Mouse (Mus musculus): ENCODE measurements around the gene Mcts2. TPM values are rescaled to one million over a fixed set of nuclear protein-coding genes. Genes with fewer than 3 reads are reported as not detected.
"Not testable (repeated sequence)": the region's sequence is repeated elsewhere in the genome, so short reads cannot be mapped to it uniquely, and the experiment has no call there.

Mcts2 gene
- 40.0 and 42.2 TPM in 2 replicates for polyA plus RNA-seq (2015; fragmentation: Nextera tagmentation; extraction: Ambion mirVana)

DNA sequence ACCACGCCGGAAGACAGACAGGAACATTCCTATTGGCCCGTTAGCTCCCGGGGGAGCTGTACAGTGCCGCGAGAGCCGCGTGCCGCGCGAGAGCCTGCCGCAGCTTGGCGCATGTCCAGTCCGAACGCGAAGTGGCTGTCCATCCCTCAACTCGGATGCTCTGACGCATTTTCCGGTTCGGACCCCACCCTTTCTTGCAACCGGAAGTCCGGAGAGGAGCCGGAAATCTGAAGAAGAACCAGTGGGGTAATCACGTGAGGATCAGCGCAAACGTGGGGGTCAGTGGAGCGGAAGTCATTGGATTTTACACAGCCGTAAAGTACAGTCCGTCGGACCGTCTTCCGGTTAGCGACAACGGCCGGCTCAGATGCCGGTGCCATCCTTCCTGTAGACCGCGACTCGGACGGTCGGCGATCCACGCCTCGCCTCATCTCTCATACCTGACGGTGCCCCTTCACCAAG lies at the start of gene Mcts2:
TSS of gene Mcts2 (plus strand) at position 230 of the 462 bp plus-strand sequence.
- WGBS = 56% methylated on average over 45 of the region's 45 CpGs
- peaks cover 96% of the 10 kb centered on the region for H3K36me3 ChIP-seq (ENCODE audit: poor library complexity, severe bottlenecking)
- H3K27me3 ChIP-seq = no peaks in the 10 kb centered on the region
- peak within 1 kb of the TSS; percentile 45 for H3K4me3 ChIP-seq
- peak; percentile 97 for ATAC-seq
- H3K9ac ChIP-seq = peak within 1 kb of the TSS; percentile 64
- H3K4me2 ChIP-seq = peak within 1 kb of the TSS; percentile 69
- H3K9me3 ChIP-seq (replicated peaks) = no peaks in the 10 kb centered on the region; the same call in 1 of the 2 replicates
- peak within 1 kb of the TSS; percentile 59 for H3K27ac ChIP-seq
- peaks cover 7% of the 10 kb centered on the region for H3K4me1 ChIP-seq

DNA sequence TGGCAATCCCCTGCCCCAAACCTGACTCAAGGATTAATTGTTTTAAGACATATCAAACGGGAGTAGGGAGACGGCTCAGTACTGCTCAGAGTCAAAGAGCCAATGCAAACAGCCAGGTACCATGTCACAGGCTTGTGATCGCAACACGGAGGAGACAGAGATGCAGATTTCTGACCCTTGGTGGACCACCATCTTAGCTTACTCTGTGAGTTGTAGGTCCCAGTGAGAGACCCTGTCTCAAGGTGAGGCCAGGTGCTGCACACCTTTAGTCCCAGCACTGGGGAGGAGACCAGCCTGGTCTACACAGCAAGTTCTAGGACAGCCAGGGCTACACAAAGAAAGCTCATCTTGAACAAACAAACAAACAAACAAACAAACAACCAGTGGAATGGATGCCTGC lies 49.5 kb upstream of the Mcts2 start:
- H3K27ac ChIP-seq = no peak overlapping the region
- H3K9ac ChIP-seq = no peak overlapping the region
- no peaks in the 10 kb centered on the region for H3K36me3 ChIP-seq (ENCODE audit: poor library complexity, severe bottlenecking)
- H3K4me3 ChIP-seq = no peak overlapping the region
- 0 out of 2 replicates have a peak, but pooled peaks cover 4% of the 10 kb centered on the region for H3K27me3 ChIP-seq
- H3K9me3 ChIP-seq (replicated peaks) = no peaks in the 10 kb centered on the region
- no peak overlapping the region for H3K4me2 ChIP-seq
- no peak for ATAC-seq
- H3K4me1 ChIP-seq = peaks cover 14% of the 10 kb centered on the region
- WGBS = 91% methylated on average over 4 of the region's 4 CpGs

DNA sequence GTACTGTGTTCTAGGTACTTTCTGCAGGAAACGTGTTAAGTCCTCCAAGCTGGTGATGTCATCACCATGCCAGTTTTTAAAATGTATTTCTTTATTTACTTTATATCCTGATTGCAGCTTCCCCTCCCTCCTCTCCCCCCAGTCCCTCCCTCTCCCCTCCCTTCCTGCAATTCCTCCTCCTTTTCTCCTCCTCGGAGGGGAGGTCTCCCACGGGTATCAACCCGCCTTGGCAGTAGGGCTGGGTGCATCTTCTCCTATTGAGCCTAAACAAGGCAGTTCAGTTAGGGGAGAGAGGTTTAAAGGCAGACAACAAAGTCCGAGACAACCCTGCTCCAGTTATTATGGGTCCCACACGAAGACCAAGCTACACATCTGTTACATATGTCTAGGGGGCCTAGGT lies 48.0 kb upstream of the Mcts2 start:
- no peaks in the 10 kb centered on the region for H3K27me3 ChIP-seq
- no peak overlapping the region for H3K27ac ChIP-seq
- no peak for ATAC-seq
- H3K4me3 ChIP-seq = no peak overlapping the region
- no peak overlapping the region for H3K4me2 ChIP-seq
- no peak overlapping the region for H3K9ac ChIP-seq
- no peaks in the 10 kb centered on the region for H3K9me3 ChIP-seq (replicated peaks)
- peaks cover 10% of the 10 kb centered on the region for H3K4me1 ChIP-seq
- no peaks in the 10 kb centered on the region for H3K36me3 ChIP-seq (ENCODE audit: poor library complexity, severe bottlenecking)
- WGBS = 69% methylated on average over 6 of the region's 6 CpGs

DNA sequence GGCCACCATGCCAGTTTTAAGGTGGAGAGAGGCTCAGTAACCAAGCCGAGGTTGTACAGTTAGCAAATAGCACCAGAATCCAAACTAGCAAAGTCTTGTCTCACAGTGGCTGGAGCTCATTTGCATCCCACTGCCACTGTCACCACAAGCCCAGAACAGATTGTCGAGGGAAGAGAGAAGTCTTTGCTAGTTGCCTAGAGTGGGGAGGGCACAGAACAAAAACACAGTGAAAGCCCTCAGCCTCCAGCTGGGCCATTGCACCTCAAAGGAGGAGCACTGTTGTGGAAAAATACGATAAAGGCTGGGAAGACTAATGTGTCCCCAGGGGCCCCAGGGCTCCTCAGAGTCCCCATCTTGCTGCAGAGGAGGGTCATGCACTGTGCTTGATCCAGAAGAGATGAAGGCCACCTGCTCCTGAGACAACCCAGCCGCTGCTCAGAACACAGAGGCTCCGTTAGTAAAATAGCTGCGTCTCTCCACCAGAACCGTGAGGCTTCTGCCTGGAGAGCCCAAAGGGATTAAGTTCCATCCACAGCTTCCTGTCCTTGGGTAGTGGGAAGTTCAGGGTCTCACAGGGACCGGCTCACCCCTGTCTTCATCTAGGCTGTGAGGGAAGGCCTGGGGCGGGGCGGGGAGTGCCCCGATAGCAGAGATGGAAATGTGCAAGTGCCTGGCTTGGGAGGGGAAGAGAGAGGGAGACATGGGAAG lies 47.3 kb upstream of the Mcts2 start:
- Histone ChIP-seq H3K4me2 (0 out of 2 replicates have a peak overlapping the region, but pooled peaks have one; percentile 1), H3K4me3 (no peak overlapping the region), H3K27ac (no peak overlapping the region), H3K27me3 (no peaks in the 10 kb centered on the region), H3K9me3 (replicated peaks) (no peaks in the 10 kb centered on the region), H3K9ac (no peak overlapping the region), H3K36me3 (ENCODE audit: poor library complexity, severe bottlenecking) (no peaks in the 10 kb centered on the region), H3K4me1 (peaks cover 10% of the 10 kb centered on the region)
- ATAC-seq = no peak
- 19% methylated on average over 11 of the region's 11 CpGs for WGBS

DNA sequence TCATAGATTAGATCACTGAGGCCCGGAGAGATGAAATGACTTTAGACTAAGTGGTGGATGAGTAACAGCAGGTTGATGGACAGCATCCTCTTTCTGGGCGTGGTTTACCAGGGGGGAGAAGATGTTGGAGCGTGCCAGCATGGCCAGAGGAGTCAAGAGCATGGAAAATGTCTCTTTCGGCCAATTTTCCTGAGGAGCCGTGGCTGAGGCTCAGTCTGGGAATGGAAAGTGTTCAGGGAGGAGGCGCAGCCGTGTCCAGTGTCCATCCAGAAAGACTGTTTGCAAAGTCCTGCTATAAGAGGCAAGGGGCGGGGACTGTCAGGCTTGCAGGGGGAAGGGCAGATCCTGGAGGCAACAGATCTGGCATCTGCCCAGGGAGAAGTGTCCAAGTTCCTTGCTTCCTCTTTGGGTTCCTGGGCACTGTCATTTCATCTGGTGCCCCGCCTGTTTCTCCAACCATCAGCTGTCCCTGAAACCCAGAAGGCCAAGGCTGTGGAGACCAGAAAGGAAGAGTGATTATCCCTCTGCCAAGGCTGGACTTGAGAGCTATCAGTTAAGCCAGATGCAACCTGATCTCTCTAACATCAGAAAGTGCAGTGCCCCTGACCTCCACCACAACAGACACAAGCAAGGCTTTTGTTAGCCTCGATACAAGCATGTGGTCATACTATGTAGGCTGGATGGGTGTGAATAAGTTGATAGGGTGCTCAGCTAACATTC lies 33.8 kb upstream of the Mcts2 start:
- no peaks in the 10 kb centered on the region for H3K36me3 ChIP-seq (ENCODE audit: poor library complexity, severe bottlenecking)

DNA sequence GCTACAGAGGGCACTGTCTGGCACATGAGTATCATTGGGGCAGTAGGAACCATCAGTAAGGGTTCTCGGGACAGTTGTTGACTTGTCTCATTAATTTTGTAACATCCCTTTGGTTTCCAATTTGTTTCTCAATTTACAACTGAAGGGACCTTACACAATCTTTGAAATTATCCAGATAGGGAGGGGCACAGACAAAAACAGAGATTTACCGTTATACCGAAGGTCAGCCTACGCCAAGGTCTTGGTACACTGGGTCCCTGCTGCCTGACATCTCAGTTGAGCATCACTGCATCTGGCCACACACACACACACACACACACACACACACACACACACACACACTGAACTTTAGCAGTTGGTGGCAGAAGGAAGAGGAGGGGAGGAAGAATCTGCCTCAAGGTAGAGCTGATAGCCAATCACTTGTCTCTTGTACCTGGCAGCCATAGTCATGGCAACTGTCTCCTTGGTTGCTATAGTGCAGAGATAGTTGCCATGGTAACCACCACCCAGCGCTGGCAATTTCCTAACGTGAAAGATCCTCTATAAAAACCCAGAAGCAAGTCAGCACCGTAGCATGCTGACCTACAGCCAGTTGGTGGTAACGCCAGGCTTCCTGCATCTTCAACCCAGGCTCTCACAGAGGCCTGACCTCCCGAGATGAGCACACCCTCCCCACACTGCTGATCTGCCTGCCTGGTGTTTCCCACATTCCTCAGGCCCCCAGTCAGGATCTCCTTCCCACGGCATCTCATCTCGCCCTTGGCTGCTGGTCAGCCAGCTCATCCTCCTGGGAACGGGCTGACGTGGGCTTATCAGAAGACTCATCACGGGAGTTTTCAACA lies 32.7 kb upstream of the Mcts2 start:
- Histone ChIP-seq H3K4me1 (peaks cover 16% of the 10 kb centered on the region; the same call in 1 of the 2 replicates), H3K4me2 (peak overlapping the region; percentile 42), H3K9ac (0 out of 2 replicates have a peak overlapping the region, but pooled peaks have one; percentile 18), H3K27me3 (no peaks in the 10 kb centered on the region), H3K9me3 (replicated peaks) (no peaks in the 10 kb centered on the region), H3K36me3 (ENCODE audit: poor library complexity, severe bottlenecking) (no peaks in the 10 kb centered on the region), H3K27ac (peak overlapping the region; percentile 81), H3K4me3 (no peak overlapping the region)
- peak; percentile 96 for ATAC-seq
- WGBS = 54% methylated on average over 14 of the region's 14 CpGs

More for the DNA sequence above, 33.8 kb upstream of the Mcts2 start:
- no peak for ATAC-seq
- Histone ChIP-seq H3K27me3 (no peaks in the 10 kb centered on the region), H3K4me1 (peaks cover 16% of the 10 kb centered on the region; the same call in 1 of the 2 replicates), H3K27ac (0 out of 2 replicates have a peak overlapping the region, but pooled peaks have one; percentile 35), H3K9ac (no peak overlapping the region), H3K4me2 (no peak overlapping the region), H3K4me3 (no peak overlapping the region), H3K9me3 (replicated peaks) (no peaks in the 10 kb centered on the region)
- WGBS = 77% methylated on average over 10 of the region's 10 CpGs

DNA sequence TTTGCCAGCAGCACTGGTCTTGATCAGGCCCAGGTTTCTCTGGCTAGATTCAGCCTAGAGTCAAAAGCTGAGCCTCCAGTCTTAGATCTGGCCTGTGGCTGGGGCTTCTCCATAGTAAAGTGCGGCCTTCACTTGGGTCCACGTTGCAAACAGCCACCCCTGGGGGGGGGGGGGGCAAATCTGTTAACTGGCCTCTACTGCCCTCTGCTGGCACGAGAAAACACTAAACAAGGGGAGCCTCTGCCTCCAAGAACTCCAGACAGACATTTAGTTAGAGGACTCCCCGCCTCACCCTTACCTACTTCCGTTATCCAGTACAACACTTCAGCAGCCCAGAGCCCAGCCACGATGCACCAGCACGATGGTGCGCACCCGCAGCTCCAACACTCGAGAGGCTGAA lies 29.4 kb upstream of the Mcts2 start:
- no peaks in the 10 kb centered on the region for H3K27me3 ChIP-seq
- 53% methylated on average over 10 of the region's 10 CpGs for WGBS
- ATAC-seq = no peak

DNA sequence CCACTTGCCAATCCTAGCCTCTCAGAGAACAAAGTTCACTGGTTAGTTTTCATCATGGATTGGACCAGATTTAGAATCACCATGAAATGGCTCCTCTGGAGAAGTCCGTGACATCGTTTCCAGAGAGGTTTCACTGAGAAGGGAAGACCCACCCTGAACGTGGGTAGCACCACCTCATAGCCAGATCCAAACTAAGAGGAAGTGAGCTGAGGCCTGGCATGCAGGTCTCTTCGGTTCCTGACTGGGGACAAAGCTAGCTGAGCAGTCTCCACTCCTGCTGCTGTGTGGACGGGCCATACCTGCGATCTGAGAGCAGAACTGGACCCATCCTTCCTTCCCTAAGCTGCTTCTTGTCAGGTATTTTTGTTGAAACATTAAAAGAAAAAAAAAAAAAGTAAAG lies 25.7 kb upstream of the Mcts2 start:
- WGBS = 83% methylated on average over 6 of the region's 6 CpGs

More for the DNA sequence above, 29.4 kb upstream of the Mcts2 start:
- H3K4me3 ChIP-seq = no peak overlapping the region
- no peak overlapping the region for H3K27ac ChIP-seq
- H3K9ac ChIP-seq = no peak overlapping the region
- no peaks in the 10 kb centered on the region for H3K9me3 ChIP-seq (replicated peaks)
- H3K36me3 ChIP-seq (ENCODE audit: poor library complexity, severe bottlenecking) = no peaks in the 10 kb centered on the region
- H3K4me1 ChIP-seq = peaks cover 16% of the 10 kb centered on the region; the same call in 1 of the 2 replicates
- no peak overlapping the region for H3K4me2 ChIP-seq

DNA sequence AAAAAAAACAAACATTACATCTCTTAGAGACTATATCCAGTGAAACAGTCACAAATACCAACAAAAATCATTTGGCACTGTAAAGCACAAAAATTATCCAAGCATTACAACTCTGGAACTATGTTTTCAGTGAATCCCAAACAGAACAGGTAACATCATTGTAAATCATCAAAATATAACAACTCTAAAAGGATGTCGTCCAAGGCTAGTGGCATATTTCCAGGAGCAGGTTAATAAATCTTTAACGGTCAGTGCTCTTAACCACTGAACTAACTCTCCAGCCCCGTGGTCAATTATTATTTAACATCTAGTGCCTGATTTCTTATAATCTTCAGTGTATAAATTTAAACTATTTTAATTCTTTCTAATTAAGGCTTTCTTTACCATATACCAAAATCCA lies 20.6 kb upstream of the Mcts2 start:
- H3K36me3 ChIP-seq (ENCODE audit: poor library complexity, severe bottlenecking); H3K9ac ChIP-seq; H3K27me3 ChIP-seq; H3K27ac ChIP-seq; ATAC-seq; H3K4me2 ChIP-seq; H3K9me3 ChIP-seq (replicated peaks); H3K4me3 ChIP-seq: not testable (repeated sequence)
- WGBS = 79% methylated on average over 3 of the region's 3 CpGs
- peaks cover 13% of the 10 kb centered on the region for H3K4me1 ChIP-seq

More for the DNA sequence above, 25.7 kb upstream of the Mcts2 start:
- Histone ChIP-seq H3K4me2 (no peak overlapping the region), H3K9me3 (replicated peaks) (no peaks in the 10 kb centered on the region), H3K4me1 (no peaks in the 10 kb centered on the region), H3K27ac (no peak overlapping the region), H3K36me3 (ENCODE audit: poor library complexity, severe bottlenecking) (no peaks in the 10 kb centered on the region), H3K9ac (no peak overlapping the region), H3K27me3 (no peaks in the 10 kb centered on the region), H3K4me3 (no peak overlapping the region)
- ATAC-seq = no peak

DNA sequence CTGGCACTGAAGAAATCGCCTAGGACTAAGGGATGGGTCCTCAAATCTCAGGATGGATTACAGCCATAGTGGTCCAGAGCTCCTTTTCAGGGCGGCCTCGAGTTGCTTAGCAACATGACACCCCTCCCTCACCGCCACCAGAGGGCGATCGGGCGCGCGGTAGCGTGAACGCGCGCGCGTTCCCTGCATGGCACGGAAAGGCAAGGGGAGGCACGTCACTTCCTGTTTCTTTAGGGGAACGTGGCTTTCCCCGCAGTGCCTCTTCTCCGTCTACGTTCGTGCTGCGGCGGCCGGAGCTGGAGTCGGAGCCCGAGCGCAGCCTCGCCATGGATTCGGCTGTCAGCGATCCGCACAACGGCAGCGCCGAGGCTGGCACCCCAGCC lies 17.6 kb upstream of the Mcts2 start, which contains the start of gene H13:
TSS of gene H13 (plus strand) at position 206 of the 383 bp plus-strand sequence.
- no peaks in the 10 kb centered on the region for H3K27me3 ChIP-seq

DNA sequence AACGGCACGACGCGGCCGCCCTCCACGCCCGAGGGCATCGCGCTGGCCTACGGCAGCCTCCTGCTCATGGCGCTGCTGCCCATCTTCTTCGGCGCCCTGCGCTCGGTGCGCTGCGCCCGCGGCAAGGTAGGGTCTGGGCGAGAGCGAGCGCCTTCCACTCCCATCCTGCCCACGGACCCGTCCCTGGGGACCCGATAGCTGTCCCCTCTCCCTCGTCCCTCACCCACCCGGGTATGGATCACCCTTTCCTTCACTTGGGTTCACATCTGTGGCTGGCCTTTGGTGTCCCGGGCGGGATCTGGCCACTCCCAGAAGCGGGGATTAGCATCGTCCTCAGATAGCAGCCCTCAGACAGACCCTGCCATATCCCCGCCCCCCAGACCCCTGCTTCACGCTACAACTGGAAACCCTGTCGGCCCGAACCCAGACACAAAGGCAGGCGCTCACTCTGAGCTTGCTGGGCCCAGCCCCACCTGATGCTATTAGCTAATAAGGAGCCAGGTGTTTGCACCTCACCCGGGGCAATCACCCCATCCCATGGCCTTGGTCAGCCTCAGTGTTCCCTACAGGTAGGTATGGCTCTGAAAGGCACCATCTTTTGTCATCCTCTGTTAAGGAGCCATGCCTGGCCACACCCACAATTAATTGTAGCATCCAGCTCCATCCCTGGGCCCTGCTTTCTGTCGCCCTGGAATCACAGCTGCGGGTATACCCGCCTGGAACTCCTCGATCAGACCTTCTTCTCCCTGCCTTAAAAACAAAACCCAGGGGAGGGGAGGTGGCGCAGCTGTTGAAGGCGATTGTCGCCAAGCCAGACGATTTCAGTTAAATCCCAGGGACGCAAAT lies 17.0 kb upstream of the Mcts2 start:
- Histone ChIP-seq H3K4me1 (peaks cover 45% of the 10 kb centered on the region), H3K36me3 (ENCODE audit: poor library complexity, severe bottlenecking) (peaks cover 23% of the 10 kb centered on the region), H3K27ac (peak overlapping the region; percentile 96), H3K4me2 (peak overlapping the region; percentile 90), H3K4me3 (peak overlapping the region; percentile 99), H3K9ac (peak overlapping the region; percentile 98), H3K9me3 (replicated peaks) (no peaks in the 10 kb centered on the region), H3K27me3 (no peaks in the 10 kb centered on the region)
- ATAC-seq = peak; percentile 79
- under 1% methylated on average over 46 of the region's 46 CpGs for WGBS

More for the DNA sequence above, 17.6 kb upstream of the Mcts2 start, which contains the start of gene H13:
- Histone ChIP-seq H3K36me3 (ENCODE audit: poor library complexity, severe bottlenecking) (peaks cover 17% of the 10 kb centered on the region), H3K27ac (peak within 1 kb of the TSS; percentile 96), H3K4me3 (peak within 1 kb of the TSS; percentile 99), H3K4me1 (peaks cover 42% of the 10 kb centered on the region), H3K9ac (peak within 1 kb of the TSS; percentile 98), H3K4me2 (peak within 1 kb of the TSS; percentile 90), H3K9me3 (replicated peaks) (no peaks in the 10 kb centered on the region)
- WGBS = under 1% methylated on average over 35 of the region's 35 CpGs
- peak; percentile 75 for ATAC-seq

Measured in forebrain, embryonic 13.5 days (tissue).